9 mouse cellular contexts compared by ENCODE assay signal in the genomic region with DNA sequence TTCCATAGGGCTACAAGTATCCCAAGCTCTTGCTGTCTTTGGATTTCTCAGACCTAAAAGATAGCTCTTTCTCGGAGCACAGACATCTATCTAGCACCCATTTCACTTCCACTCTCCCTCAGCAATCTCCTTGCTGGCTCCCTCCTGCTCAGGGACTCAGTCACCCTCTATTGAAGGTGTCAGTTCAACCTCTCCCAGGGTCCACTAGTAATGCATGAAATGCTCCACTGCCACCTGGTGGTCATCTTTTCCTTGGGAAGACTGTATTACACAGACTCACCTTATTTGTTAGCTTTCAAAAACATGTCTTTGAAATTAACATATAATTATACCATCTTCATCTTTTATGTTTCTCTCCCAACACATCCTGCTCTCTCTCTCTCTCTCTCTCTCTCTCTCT.
DNase-seq lines count a peak whose midpoint lies in the region; ATAC-seq and TF ChIP-seq lines count a peak whose summit lies in the region.
"Had no signal": no experiment of that assay in that cellular context is flagged by ENCODE, and none has a peak within 500 bp of the region (broad histone marks: within the 10 kb centered on the region; RNA-seq: fewer than 3 reads in every experiment).

No protein-coding gene starts in this region.

- H3K9ac ChIP-seq in forebrain, embryonic 15.5 days (replicated peaks): no peak overlapping the region
- H3K9ac ChIP-seq in midbrain, postnatal 0 days (replicated peaks; ENCODE audit: low read length, poor library complexity, severe bottlenecking): no peak overlapping the region

- no peaks in the 10 kb centered on the region for H3K9me3 ChIP-seq in forebrain, embryonic 15.5 days
- no peaks in the 10 kb centered on the region for H3K9me3 ChIP-seq in midbrain, postnatal 0 days (ENCODE audit: low read length)

- peak; percentile 51 for DNase-seq in heart, adult 11 months
- DNase-seq in heart, postnatal 25 days (ENCODE audit: low spot score): no peak
- DNase-seq in adrenal gland, postnatal 14 days: peak; percentile 64
- peak; percentile 33 to 72 for DNase-seq in kidney, adult 8-10 months
- peak; percentile 23 to 60 for DNase-seq in left cerebral cortex, postnatal 14 days (ENCODE audit: low spot score in 2 of 2)
- DNase-seq in midbrain, postnatal 0 days (ENCODE audit: low spot score): peak; percentile 68
- no peak for DNase-seq in spleen, adult 12 weeks (ENCODE audit: low spot score)

- peak; percentile 81 for TF ChIP-seq CTCF in midbrain, postnatal 0 days (IDR thresholded peaks at IDR 0.05)

- H3K27me3 ChIP-seq in forebrain, embryonic 15.5 days: no peaks in the 10 kb centered on the region
- H3K27me3 ChIP-seq in midbrain, postnatal 0 days (ENCODE audit: insufficient read depth, low read length): no peaks in the 10 kb centered on the region
- H3K27me3 ChIP-seq: CH12.LX had no signal

- ATAC-seq in forebrain, embryonic 15.5 days (replicated peaks): peak; percentile 78
- 0 out of 2 replicates have a peak, but pooled peaks have one; percentile 49 for ATAC-seq in midbrain, postnatal 0 days (ENCODE audit: low FRiP score)

- H3K4me2 ChIP-seq in forebrain, embryonic 15.5 days (replicated peaks): no peak overlapping the region
- H3K4me2 ChIP-seq in midbrain, postnatal 0 days (ENCODE audit: low read depth, low read length, poor library complexity, severe bottlenecking): no peak overlapping the region

- H3K4me3 ChIP-seq in forebrain, embryonic 15.5 days: no peak overlapping the region
- H3K4me3 ChIP-seq in midbrain, postnatal 0 days (ENCODE audit: low read depth, low read length): no peak overlapping the region

- intact Hi-C loops in heart, postnatal 25 days (cut with DNase I): no loop called here
- intact Hi-C loops in left cerebral cortex, postnatal 14 days (cut with DNase I): no loop called here

- H3K27ac ChIP-seq in forebrain, embryonic 15.5 days (replicated peaks): no peak overlapping the region
- H3K27ac ChIP-seq in midbrain, postnatal 0 days (ENCODE audit: low read depth, low read length): no peak overlapping the region

- 31% methylated on average over 1 of the region's 1 CpGs for WGBS in forebrain, embryonic 15.5 days
- 67% methylated on average over 1 of the region's 1 CpGs for WGBS in midbrain, postnatal 0 days

- H3K36me3 ChIP-seq in forebrain, embryonic 15.5 days: no peaks in the 10 kb centered on the region
- no peaks in the 10 kb centered on the region for H3K36me3 ChIP-seq in midbrain, postnatal 0 days (ENCODE audit: insufficient read depth, low read length)

- no peaks in the 10 kb centered on the region for H3K4me1 ChIP-seq in forebrain, embryonic 15.5 days
- H3K4me1 ChIP-seq in midbrain, postnatal 0 days (ENCODE audit: insufficient read depth, low read length): no peaks in the 10 kb centered on the region

Comparison
In these comparisons a context has a peak if more than half of its experiments do, and no peak if none do; other contexts are left out.
1. DNase-seq: peak in heart, adult 11 months (single experiment), adrenal gland, postnatal 14 days (single experiment), kidney, adult 8-10 months (2 of 2), left cerebral cortex, postnatal 14 days (2 of 2) and midbrain, postnatal 0 days (single experiment); none in heart, postnatal 25 days (single experiment) and spleen, adult 12 weeks (single experiment).